Mouse (Mus musculus) bone marrow, adult 2 months (tissue): ENCODE data around the gene Zfp106.

Experiments
- CTCF ChIP-seq: fragments of 200-500 bp; IDR thresholded peaks from 2 replicates; pipeline ENCODE4 v1.5.1; 2011; ENCODE audit warnings: low read length, control low read depth; ENCODE audit not compliant: control insufficient read depth, insufficient read depth
- POLR2A ChIP-seq: fragments of 200-500 bp; IDR thresholded peaks from 2 replicates; pipeline ENCODE4 v1.6.1; 2011; ENCODE audit warnings: low read depth, mild to moderate bottlenecking, control low read depth, low read length, borderline replicate concordance; ENCODE audit not compliant: control insufficient read depth

GRCm38 (mm10) chr2:120460216-120460615 lies 103.4 kb downstream of the Zfp106 start:
- TF ChIP-seq POLR2A (no peak), CTCF (no peak)
